Mouse (Mus musculus) brain, embryonic 14.5 days (tissue): ENCODE results near the gene Itpr2.

ENCODE experiments used
- CTCF ChIP-seq: fragments of 200-500 bp; IDR thresholded peaks from 2 replicates; pipeline ENCODE4 v1.5.1; 2012; ENCODE audit warnings: inconsistent platforms, mild to moderate bottlenecking, moderate library complexity, borderline replicate concordance; ENCODE audit not compliant: insufficient read depth, insufficient read length; ENCODE audit errors: extremely low read depth
- POLR2A ChIP-seq: fragments of 200-500 bp; IDR thresholded peaks from 2 replicates; pipeline ENCODE4 v1.6.1; 2012; ENCODE audit warnings: mild to moderate bottlenecking, inconsistent platforms, borderline replicate concordance; ENCODE audit not compliant: poor library complexity, insufficient read depth, insufficient read length, severe bottlenecking; ENCODE audit errors: extremely low read depth

- TF ChIP-seq POLR2A (no peak), CTCF (no peak)
Observed at GRCm38 (mm10) chr6:146158717-146159116, 343.3 kb downstream of the Itpr2 start.
